Mouse (Mus musculus) activated CD4-positive, CD25-positive, alpha-beta regulatory T cell, adult 9 weeks (primary cell): ENCODE measurements around the gene Tpp2. TPM values are rescaled to one million over a fixed set of nuclear protein-coding genes. Genes with fewer than 3 reads are reported as not detected.

Source experiments
- polyA plus RNA-seq: library from polyadenylated mRNA; unstranded; fragments of 100-300 nt; shearing (Covaris generic); gene quantifications from one replicate; pipeline ENCODE4 v1.2.1, GENCODE M21; 2017

Gene Tpp2
- polyA plus RNA-seq, result 190 TPM

DNA sequence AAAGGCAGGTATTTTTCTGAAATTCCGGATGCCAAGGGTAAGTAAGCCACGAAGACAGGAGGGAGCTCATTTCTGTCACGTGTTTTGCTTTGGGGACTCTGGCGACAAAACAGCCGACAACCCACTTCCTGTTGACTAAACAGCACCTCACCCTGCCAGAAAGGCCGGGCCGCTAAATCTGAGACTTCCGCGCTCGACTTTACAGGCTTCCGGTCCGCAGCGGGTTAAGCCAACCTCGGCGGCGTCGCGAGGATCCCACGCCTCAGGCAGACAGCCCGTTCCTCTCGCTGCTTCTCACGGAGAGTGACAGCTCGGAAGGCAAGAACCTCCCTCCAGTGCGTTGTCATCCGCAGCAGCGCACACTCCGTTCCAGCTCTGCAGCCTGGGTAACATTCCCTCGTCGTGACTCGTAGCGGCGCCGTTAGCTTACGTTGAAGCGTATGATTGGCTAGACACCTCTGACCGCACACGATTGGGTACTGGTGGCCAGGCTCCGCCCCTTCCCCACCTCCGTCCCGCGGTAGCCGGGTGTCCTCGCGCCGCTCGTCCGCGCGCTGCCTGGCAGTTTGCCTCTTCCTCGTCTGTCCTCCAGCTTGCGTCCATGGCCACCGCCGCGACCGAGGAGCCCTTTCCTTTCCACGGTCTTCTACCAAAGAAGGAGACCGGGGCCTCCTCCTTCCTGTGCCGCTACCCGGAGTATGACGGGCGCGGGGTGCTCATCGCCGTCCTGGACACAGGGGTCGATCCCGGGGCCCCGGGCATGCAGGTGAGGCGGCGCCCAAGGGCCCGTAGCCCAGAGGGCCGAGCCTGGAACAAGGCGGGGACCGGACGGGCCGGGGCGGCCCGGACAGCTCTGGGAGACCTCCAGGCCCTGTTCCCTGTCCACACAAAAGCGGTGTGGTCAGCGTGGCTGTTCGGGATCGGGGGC, at the start of gene Tpp2:
Tpp2 (plus strand) TSS at position 160 of the 928 bp plus-strand sequence.

DNA sequence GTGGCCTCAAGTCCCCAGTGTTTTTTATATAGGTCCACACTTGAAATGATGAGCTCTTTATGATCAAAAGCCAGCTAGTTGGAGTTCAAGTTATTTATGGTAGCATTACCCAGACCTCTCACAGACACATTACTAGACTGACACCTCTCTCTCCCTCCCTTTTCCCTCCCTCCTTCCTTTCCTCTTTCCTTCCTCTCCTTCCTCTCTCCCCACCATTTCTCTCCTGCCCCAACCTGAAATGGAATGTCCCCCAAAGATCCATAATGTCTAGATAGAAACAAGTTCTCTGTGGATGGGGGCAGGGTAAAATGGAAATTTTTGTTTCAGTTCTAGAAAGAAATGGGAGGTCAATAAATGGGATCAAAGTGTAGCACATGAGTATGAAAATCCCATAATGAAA, 86.5 kb downstream of the Tpp2 start, which contains the start of gene Mettl21c:
Mettl21c (minus strand) TSS at position 101 of the 400 bp plus-strand sequence.

Other genes starting within 250 kb of the Tpp2 start
- 0.31 TPM for gene 1500015O10Rik, start 203.0 kb upstream of the Tpp2 start, polyA plus RNA-seq
- 16.9 TPM for gene Uxs1, start 105.8 kb upstream of the Tpp2 start, polyA plus RNA-seq
- gene Mettl21c, start 86.4 kb downstream of the Tpp2 start, polyA plus RNA-seq, result 0.34 TPM
- gene Gm8251, start 128.3 kb downstream of the Tpp2 start, polyA plus RNA-seq, result 0.13 TPM
- 42.6 TPM for gene Tex30, start 168.8 kb downstream of the Tpp2 start, polyA plus RNA-seq
- 17.4 TPM for gene Kdelc1, start 185.2 kb downstream of the Tpp2 start, polyA plus RNA-seq
- gene Bivm, start 185.3 kb downstream of the Tpp2 start, polyA plus RNA-seq, result 11.7 TPM
- gene Ercc5, start 214.1 kb downstream of the Tpp2 start, polyA plus RNA-seq, result 26.8 TPM